Mouse (Mus musculus) liver, postnatal 0 days (tissue): ENCODE measurements around the gene Commd1.

ENCODE experiments used
- CTCF ChIP-seq: sonication (generic); IDR thresholded peaks from 2 replicates; pipeline ENCODE4 v1.5.1; 2016; ENCODE audit warnings: antibody characterized with exemption, low read depth
- EP300 ChIP-seq: IDR thresholded peaks from 2 replicates; pipeline ENCODE4 v1.6.1; 2016; ENCODE audit warnings: antibody characterized with exemption, low read depth, mild to moderate bottlenecking

DNA sequence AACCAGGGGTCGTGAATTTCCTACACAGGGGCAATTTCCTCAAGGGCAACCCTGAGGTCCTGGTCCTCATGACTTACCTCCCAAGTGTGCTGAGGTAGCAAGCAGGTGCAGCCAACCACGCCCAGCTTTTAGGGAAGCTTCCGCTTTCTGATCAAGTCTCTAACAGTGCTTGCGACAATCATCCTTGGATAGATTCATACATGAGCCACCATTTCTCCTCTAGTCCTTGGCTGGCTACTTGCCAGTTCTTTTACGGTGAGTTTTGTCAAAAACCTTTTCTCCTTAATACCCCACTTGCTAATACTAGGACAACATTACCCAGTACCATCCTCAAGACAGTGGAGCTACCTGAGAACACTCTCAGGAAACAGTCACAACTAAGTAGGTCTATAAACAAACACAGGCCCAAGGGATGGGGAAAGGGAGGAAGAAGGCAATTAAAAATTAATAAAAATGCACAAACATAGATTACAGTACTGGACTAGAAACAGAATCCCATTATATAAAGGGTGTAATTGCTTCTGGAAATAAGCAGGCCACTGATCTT lies 133.5 kb downstream of the Commd1 start:
- TF ChIP-seq CTCF (no peak), EP300 (no peak)
